In genomic region chr12:108903600-108904275, GRCm38 (mm10) we compare ENCODE assay signal across 9 mouse cellular contexts. TPM values are rescaled to one million over a fixed set of nuclear protein-coding genes. Genes with fewer than 3 reads are reported as not detected.
DNase-seq lines count a peak whose midpoint lies in the region; ATAC-seq and TF ChIP-seq lines count a peak whose summit lies in the region.
"Had no signal": no experiment of that assay in that cellular context is flagged by ENCODE, and none has a peak within 500 bp of the region (broad histone marks: within the 10 kb centered on the region; RNA-seq: fewer than 3 reads in every experiment).

No protein-coding gene starts in this region.

- no peaks in the 10 kb centered on the region for H3K4me1 ChIP-seq in thymus, adult 2 months (replicated peaks; ENCODE audit: control insufficient read depth, insufficient read depth, low read length)
- no peaks in the 10 kb centered on the region for H3K4me1 ChIP-seq in kidney, adult 2 months (ENCODE audit: control insufficient read depth, insufficient read depth, low read length)
- peaks cover 4% of the 10 kb centered on the region for H3K4me1 ChIP-seq in midbrain, postnatal 0 days (ENCODE audit: insufficient read depth, low read length)

- H3K9ac ChIP-seq in midbrain, postnatal 0 days (replicated peaks; ENCODE audit: low read length, poor library complexity, severe bottlenecking): no peak overlapping the region

- peak; percentile 32 for DNase-seq in thymus, adult 2 months
- no peak for DNase-seq in thymus, adult 18-20 months
- DNase-seq in cerebellum, adult 18-20 months: peak; percentile 62 to 66
- peak; percentile 67 to 91 for DNase-seq in frontal cortex, adult 2 months (ENCODE audit: extremely low spot score in 1 of 2, low spot score in 1 of 2)
- DNase-seq in kidney, adult 2 months: peak; percentile 58
- DNase-seq in left cerebral cortex, postnatal 4 days: peak; percentile 74
- peak; percentile 90 for DNase-seq in midbrain, postnatal 0 days (ENCODE audit: low spot score)
- no peak for DNase-seq in Muller cell, postnatal 12 days (ENCODE audit: inconsistent ontology term)

- no peak overlapping the region for H3K4me3 ChIP-seq in thymus, adult 2 months (ENCODE audit: control insufficient read depth, insufficient read depth, low read length)
- no peak overlapping the region for H3K4me3 ChIP-seq in kidney, adult 2 months (ENCODE audit: insufficient read depth, low read depth, low read length)
- H3K4me3 ChIP-seq in midbrain, postnatal 0 days (ENCODE audit: low read depth, low read length): no peak overlapping the region

- H3K9me3 ChIP-seq in midbrain, postnatal 0 days (ENCODE audit: low read length): no peaks in the 10 kb centered on the region
- H3K9me3 ChIP-seq: megakaryocyte, embryonic 14.5 days had no signal

- no peaks in the 10 kb centered on the region for H3K27me3 ChIP-seq in thymus, adult 2 months (ENCODE audit: control insufficient read depth, insufficient read depth, low read length)
- no peaks in the 10 kb centered on the region for H3K27me3 ChIP-seq in kidney, adult 2 months (replicated peaks; ENCODE audit: control insufficient read depth, insufficient read depth, low read length)
- no peaks in the 10 kb centered on the region for H3K27me3 ChIP-seq in midbrain, postnatal 0 days (ENCODE audit: insufficient read depth, low read length)
- H3K27me3 ChIP-seq: megakaryocyte, embryonic 14.5 days had no signal

- 90% methylated on average over 8 of the region's 8 CpGs for WGBS in thymus, adult 2 months
- WGBS in kidney, adult 2 months: 76% methylated on average over 8 of the region's 8 CpGs
- WGBS in midbrain, postnatal 0 days: 49% methylated on average over 8 of the region's 8 CpGs

- no peak overlapping the region for H3K27ac ChIP-seq in thymus, adult 2 months (ENCODE audit: control insufficient read depth, insufficient read depth, low read length)
- no peak overlapping the region for H3K27ac ChIP-seq in kidney, adult 2 months (ENCODE audit: insufficient read depth, low read depth, low read length)
- H3K27ac ChIP-seq in midbrain, postnatal 0 days (ENCODE audit: low read depth, low read length): no peak overlapping the region

- ATAC-seq in midbrain, postnatal 0 days (ENCODE audit: low FRiP score): no peak; the same call in 1 of the 2 replicates

- no peak for TF ChIP-seq CTCF in thymus, adult 2 months (IDR thresholded peaks at IDR 0.05; ENCODE audit: borderline replicate concordance, control insufficient read depth, extremely low read depth, insufficient read depth, low read length, poor library complexity)
- TF ChIP-seq CTCF in kidney, adult 2 months (conservative IDR thresholded peaks at IDR 0.05; ENCODE audit: insufficient read depth, insufficient read length, low read depth, low read length): 0 out of 2 replicates have a peak, but pooled peaks have one; percentile 27
- peak; percentile 94 for TF ChIP-seq CTCF in midbrain, postnatal 0 days (IDR thresholded peaks at IDR 0.05)

- H3K36me3 ChIP-seq in thymus, adult 2 months (ENCODE audit: control insufficient read depth, insufficient read depth, low read length): no peaks in the 10 kb centered on the region
- H3K36me3 ChIP-seq in kidney, adult 2 months (ENCODE audit: control insufficient read depth, insufficient read depth, low read length): no peaks in the 10 kb centered on the region
- H3K36me3 ChIP-seq in midbrain, postnatal 0 days (ENCODE audit: insufficient read depth, low read length): no peaks in the 10 kb centered on the region

- intact Hi-C loops in left cerebral cortex, postnatal 4 days (cut with DNase I): loop anchor here (5.0 kb wide), 3 partner anchors 489 to 1494 kb away; no protein-coding TSS in a partner anchor

- TF ChIP-seq POLR2A in thymus, adult 2 months (IDR thresholded peaks at IDR 0.05; ENCODE audit: control insufficient read depth, extremely low read depth, insufficient read depth, low read length, poor library complexity): no peak
- no peak for TF ChIP-seq POLR2A in kidney, adult 2 months (IDR thresholded peaks at IDR 0.05; ENCODE audit: low read depth, low read length)

- H3K4me2 ChIP-seq in midbrain, postnatal 0 days (ENCODE audit: low read depth, low read length, poor library complexity, severe bottlenecking): no peak overlapping the region; the same call in 1 of the 2 replicates

RNA-seq across cellular contexts. Expression of gene Wars, which starts 9.8 kb away (rescaled TPM):
- 71.3 and 72.3 TPM in 2 replicates for polyA plus RNA-seq in thymus, adult 2 months (2012; rRNA removed)
- 93.5 and 97.7 TPM in 2 replicates for polyA plus RNA-seq in frontal cortex, adult 2 months (2012; rRNA removed)
- 54.4 and 57.2 TPM in 2 replicates for polyA plus RNA-seq in kidney, adult 2 months (2012; rRNA removed)
- total RNA-seq in left cerebral cortex, postnatal 4 days (2021): 10 to 100 TPM; 93.2 to 99.7 TPM
- total RNA-seq in midbrain, postnatal 0 days (2014; rRNA removed): 108 and 142 TPM in 2 replicates
- 97.3 and 99.1 TPM in 2 replicates for polyA plus RNA-seq in midbrain, postnatal 0 days (2015; fragmentation: Nextera tagmentation; extraction: Ambion mirVana)

RNA-seq across cellular contexts. Expression of gene Wdr25, which starts 10.3 kb away (rescaled TPM):
- polyA plus RNA-seq in thymus, adult 2 months (2012; rRNA removed): 12.4 and 13.7 TPM in 2 replicates
- polyA plus RNA-seq in frontal cortex, adult 2 months (2012; rRNA removed): 17.4 and 20.0 TPM in 2 replicates
- 19.5 and 21.3 TPM in 2 replicates for polyA plus RNA-seq in kidney, adult 2 months (2012; rRNA removed)
- 1 to 10 TPM; 4.9 to 6.2 TPM for total RNA-seq in left cerebral cortex, postnatal 4 days (2021)
- 5.2 and 6.5 TPM in 2 replicates for total RNA-seq in midbrain, postnatal 0 days (2014; rRNA removed)
- polyA plus RNA-seq in midbrain, postnatal 0 days (2015; fragmentation: Nextera tagmentation; extraction: Ambion mirVana): 5.1 and 6.1 TPM in 2 replicates

Comparison
In these comparisons a context has a peak if more than half of its experiments do, and no peak if none do; other contexts are left out.
1. DNase-seq: peak in thymus, adult 2 months (single experiment), cerebellum, adult 18-20 months (2 of 2), frontal cortex, adult 2 months (2 of 2), kidney, adult 2 months (single experiment), left cerebral cortex, postnatal 4 days (single experiment) and midbrain, postnatal 0 days (single experiment); none in thymus, adult 18-20 months (0 of 2) and Muller cell, postnatal 12 days (single experiment).